Mouse (Mus musculus) liver, adult 2 months (tissue): Measurements from ENCODE around the gene Fnbp1.
A peak's percentile ranks its signal among the peaks of the same experiment; 100 is the strongest.

ENCODE experiments used
- CTCF ChIP-seq: fragments of 200-500 bp; IDR thresholded peaks from 2 replicates; pipeline ENCODE4 v1.5.1; 2011; ENCODE audit warnings: low read depth, low read length, control low read depth
- POLR2A ChIP-seq: fragments of 200-500 bp; IDR thresholded peaks from 2 replicates; pipeline ENCODE4 v1.6.1; 2011; ENCODE audit warnings: low read length, control low read depth; ENCODE audit not compliant: insufficient read depth; ENCODE audit errors: extremely low read depth

GRCm38 (mm10) chr2:30981790-30982513 is 159.9 kb downstream of the Fnbp1 start, which contains the start of the genes BC005624 and Usp20:
- TF ChIP-seq CTCF (no peak), POLR2A (peak; percentile 55; the same call in 1 of the 2 replicates)
